Mouse (Mus musculus) ES-E14 (cell line): ENCODE measurements around the gene Rps6ka1. TPM values are rescaled to one million over a fixed set of nuclear protein-coding genes. Genes with fewer than 3 reads are reported as not detected.
A peak's percentile ranks its signal among the peaks of the same experiment; 100 is the strongest.

Source experiments
- DNase-seq: peaks from one replicate; pipeline ENCODE4 v3.0.0-alpha.2; 2013; ENCODE audit warnings: low read depth, low spot score
- H3K27ac ChIP-seq: 2 replicates; pipeline ENCODE4 v1.5.1; 2012; ENCODE audit warnings: low read depth, mild to moderate bottlenecking, low read length, moderate library complexity, mixed read lengths; ENCODE audit not compliant: poor library complexity, insufficient read depth, severe bottlenecking
- H3K36me3 ChIP-seq: 2 replicates; pipeline ENCODE4 v1.6.1; 2012; ENCODE audit warnings: mild to moderate bottlenecking, low read length, moderate library complexity, mixed read lengths; ENCODE audit not compliant: control insufficient read depth, poor library complexity, insufficient read depth, severe bottlenecking
- H3K4me1 ChIP-seq, 2 experiments: fragments of 150-350 bp in 1 of 2; sonication (generic) in 1 of 2; 2 replicates each; pipeline ENCODE4 v1.6.1; 2012; ENCODE audit warnings: low read length in 2 of 2, mild to moderate bottlenecking in 1 of 2, mixed read lengths in 1 of 2; ENCODE audit not compliant: control insufficient read depth in 2 of 2, insufficient read depth in 2 of 2, poor library complexity in 1 of 2
- H3K4me3 ChIP-seq, 2 experiments: fragments of 150-350 bp in 1 of 2; sonication (generic) in 1 of 2; 2 replicates each; pipeline ENCODE4 v1.5.1; 2012; ENCODE audit warnings: low read length in 2 of 2, low read depth in 1 of 2, mild to moderate bottlenecking in 1 of 2, mixed read lengths in 1 of 2; ENCODE audit not compliant: insufficient read depth in 1 of 2, poor library complexity in 1 of 2, severe bottlenecking in 1 of 2
- H3K9ac ChIP-seq: 2 replicates; pipeline ENCODE4 v1.6.1; 2012; ENCODE audit warnings: low read depth, mild to moderate bottlenecking, low read length, mixed read lengths; ENCODE audit not compliant: poor library complexity, insufficient read depth, severe bottlenecking
- H3K9me3 ChIP-seq: fragments of 150-350 bp; sonication (generic); 2 replicates; pipeline ENCODE4 v1.6.1; 2012; ENCODE audit warnings: low read depth, mild to moderate bottlenecking, low read length; ENCODE audit not compliant: control insufficient read depth, insufficient read depth
- CHD2 ChIP-seq: IDR thresholded peaks from 2 replicates; pipeline ENCODE4 v1.6.1; 2014; ENCODE audit warnings: mild to moderate bottlenecking, low read depth, low read length, inconsistent platforms
- HCFC1 ChIP-seq: IDR thresholded peaks from 2 replicates; pipeline ENCODE4 v1.6.1; 2012; ENCODE audit warnings: low read length, inconsistent platforms, borderline replicate concordance; ENCODE audit not compliant: insufficient read depth
- MAFK ChIP-seq: IDR thresholded peaks from 2 replicates; pipeline ENCODE4 v1.6.1; 2014; ENCODE audit warnings: mild to moderate bottlenecking, low read depth, low read length, inconsistent platforms; ENCODE audit not compliant: insufficient read depth
- ZC3H11A ChIP-seq: IDR thresholded peaks from 2 replicates; pipeline ENCODE4 v1.6.1; 2012; ENCODE audit warnings: low read depth, mild to moderate bottlenecking, inconsistent platforms, low read length, borderline replicate concordance
- ZNF384 ChIP-seq: IDR thresholded peaks from 2 replicates; pipeline ENCODE4 v1.6.1; 2012; ENCODE audit warnings: low read depth, low read length, inconsistent platforms
- in situ Hi-C, 2 experiments: fragments of 600-800 bp; cut with MboI; formaldehyde crosslinking; loops; one replicate each; pipeline ENCODE4 v1.15.1; 2025; ENCODE audit warnings: low sequenced_read_pairs in 2 of 2, inconsistent platforms in 1 of 2; ENCODE audit not compliant: unreplicated experiment in 2 of 2
- total RNA-seq: library from RNA; depleted of rRNA; stranded (reverse); fragments of 300-350 nt; gene quantifications from 2 replicates; pipeline ENCODE4 v1.2.3, GENCODE M21; 2012

The Rps6ka1 gene
- total RNA-seq, 1 experiment, result 87.1 TPM

- no peak for DNase-seq
- Histone ChIP-seq H3K4me1 (peaks cover 10 to 31% of the 10 kb centered on the region in 2 experiments), H3K9ac (no peak overlapping the region; the same call in 1 of the 2 replicates), H3K36me3 (peaks cover 44% of the 10 kb centered on the region), H3K4me3 (no peak overlapping the region), H3K9me3 (no peaks in the 10 kb centered on the region), H3K27ac (0 out of 2 replicates have a peak overlapping the region, but pooled peaks have one; percentile 17)
- in situ Hi-C loops, result no loop called here
- TF ChIP-seq CHD2, result no peak
- TF ChIP-seq HCFC1, result no peak
- no peak for TF ChIP-seq ZC3H11A
- no peak for TF ChIP-seq ZNF384
- no peak for TF ChIP-seq MAFK
These were observed 13.4 kb downstream of the Rps6ka1 start for GRCm38 (mm10) chr4:133873926-133874864.

DNA sequence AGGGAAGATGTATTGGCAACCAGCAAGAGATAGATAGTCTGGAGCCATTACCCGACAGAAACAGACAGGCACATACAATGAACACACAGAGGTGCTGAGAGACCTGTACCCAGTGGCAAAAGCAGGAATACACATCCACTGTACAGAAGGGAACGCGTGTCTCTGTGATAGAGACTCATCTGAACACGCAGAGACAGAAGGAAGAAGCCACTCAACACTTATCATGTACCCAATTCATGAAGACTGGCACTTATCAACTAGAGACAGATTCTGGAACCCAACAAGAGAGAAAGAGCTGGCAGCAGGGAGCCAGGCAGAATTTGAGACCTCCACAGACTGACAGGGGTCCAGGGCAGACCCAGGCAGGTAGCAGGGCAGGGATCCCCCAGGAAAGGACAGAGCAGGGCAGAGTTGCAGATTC lies 14.2 kb downstream of the Rps6ka1 start:
- TF ChIP-seq MAFK (no peak), ZC3H11A (no peak), HCFC1 (no peak)
- H3K4me3 ChIP-seq, result no peak overlapping the region
- H3K27ac ChIP-seq, result no peak overlapping the region
- in situ Hi-C loops, result no loop called here
- peaks cover 7 to 25% of the 10 kb centered on the region in 2 experiments for H3K4me1 ChIP-seq
- DNase-seq, result no peak
- peaks cover 50% of the 10 kb centered on the region for H3K36me3 ChIP-seq
- no peak overlapping the region for H3K9ac ChIP-seq
- H3K9me3 ChIP-seq, result no peaks in the 10 kb centered on the region

DNA sequence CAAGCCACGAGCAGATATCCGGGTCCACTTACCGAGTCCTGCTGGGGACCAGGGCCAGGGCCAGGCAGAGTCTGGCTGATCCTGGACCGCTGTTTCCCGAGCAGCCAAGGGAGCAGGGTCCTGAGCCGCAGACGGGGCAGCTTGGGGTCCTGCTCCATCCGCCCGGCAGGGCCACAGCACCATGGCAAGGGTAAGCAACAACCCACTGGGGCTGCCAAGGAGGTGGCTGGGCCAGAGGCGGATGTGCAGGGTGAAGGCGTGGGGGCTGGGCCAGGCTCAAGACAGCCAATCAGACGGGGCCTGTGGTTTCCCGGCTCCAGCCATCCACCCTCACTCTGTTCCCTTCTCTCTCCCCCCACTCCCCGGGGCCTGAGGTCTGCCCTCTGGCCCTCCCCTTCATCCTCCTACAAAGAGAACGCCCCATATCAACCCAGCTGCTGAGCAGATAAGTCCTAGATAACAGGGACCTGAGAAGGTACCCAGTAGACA lies 14.7 kb downstream of the Rps6ka1 start:
- H3K4me1 ChIP-seq, result peaks cover 2 to 24% of the 10 kb centered on the region in 2 experiments; a peak in 2 of 4 replicates
- H3K9me3 ChIP-seq, result no peaks in the 10 kb centered on the region
- peak overlapping the region; percentile 55; the same call in 1 of the 2 replicates for H3K9ac ChIP-seq
- in situ Hi-C loops, result no loop called here
- DNase-seq, result no peak
- TF ChIP-seq HCFC1, result no peak
- TF ChIP-seq ZC3H11A, result no peak
- TF ChIP-seq MAFK, result no peak
- TF ChIP-seq ZNF384, result no peak
- TF ChIP-seq CHD2, result no peak
- H3K36me3 ChIP-seq, result peaks cover 51% of the 10 kb centered on the region
- H3K27ac ChIP-seq, result no peak overlapping the region
- peak overlapping the region; percentile 42 to 49 for H3K4me3 ChIP-seq

GRCm38 (mm10) chr4:133872222-133872811 lies 15.3 kb downstream of the Rps6ka1 start:
- peak overlapping the region; percentile 55; the same call in 1 of the 2 replicates for H3K9ac ChIP-seq
- H3K4me1 ChIP-seq, result peaks cover 2 to 20% of the 10 kb centered on the region in 2 experiments; a peak in 2 of 4 replicates
- in situ Hi-C loops, result no loop called here
- no peak overlapping the region; the same call in 1 of the 2 replicates for H3K27ac ChIP-seq
- H3K36me3 ChIP-seq, result peaks cover 47% of the 10 kb centered on the region
- H3K9me3 ChIP-seq, result no peaks in the 10 kb centered on the region
- TF ChIP-seq CHD2 (no peak), MAFK (no peak), ZNF384 (no peak), HCFC1 (no peak), ZC3H11A (no peak)
- DNase-seq, result no peak
- peak overlapping the region; percentile 42 to 49; a peak in 3 of 4 replicates for H3K4me3 ChIP-seq
